Mouse (Mus musculus): Measurements from ENCODE around the gene Spock1.

DNA sequence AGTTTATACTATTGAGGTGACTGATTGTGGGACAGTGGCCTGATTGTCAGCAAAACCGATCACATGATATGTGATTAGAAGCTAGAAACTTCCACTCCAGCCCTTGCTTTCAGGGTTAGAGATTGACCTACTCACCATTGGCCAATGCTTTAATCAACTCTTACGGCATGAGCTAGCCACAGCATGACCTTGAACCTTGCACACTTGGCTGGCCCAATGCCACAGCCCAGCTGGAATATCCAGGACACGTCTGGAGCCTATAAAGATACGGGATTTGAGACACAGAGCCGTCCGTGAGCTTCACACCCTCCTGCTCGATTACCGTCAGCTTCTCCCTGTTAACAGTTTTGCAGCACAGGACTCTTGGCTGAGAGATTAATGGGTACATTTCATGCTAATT is 251.5 kb downstream of the Spock1 start:
- TF ChIP-seq CHD2 (IDR thresholded peaks at IDR 0.05; ENCODE audit: low read depth, low read length) (no peak), MAFK (IDR thresholded peaks at IDR 0.05; ENCODE audit: insufficient read depth, low read depth, low read length) (no peak), ZNF384 (IDR thresholded peaks at IDR 0.05; ENCODE audit: low read depth, low read length) (no peak), HCFC1 (IDR thresholded peaks at IDR 0.05; ENCODE audit: borderline replicate concordance, insufficient read depth, low read length) (no peak), ZC3H11A (IDR thresholded peaks at IDR 0.05; ENCODE audit: borderline replicate concordance, low read depth, low read length) (no peak)

Data from ES-E14 (cell line).